Mouse (Mus musculus): ENCODE results near the gene Zfp426. TPM values are rescaled to one million over a fixed set of nuclear protein-coding genes. Genes with fewer than 3 reads are reported as not detected.

Zfp426 gene
- polyA plus RNA-seq (2014; fragmentation: Nextera tagmentation; extraction: Ambion mirVana): 14.9 and 15.3 TPM in 2 replicates

DNA sequence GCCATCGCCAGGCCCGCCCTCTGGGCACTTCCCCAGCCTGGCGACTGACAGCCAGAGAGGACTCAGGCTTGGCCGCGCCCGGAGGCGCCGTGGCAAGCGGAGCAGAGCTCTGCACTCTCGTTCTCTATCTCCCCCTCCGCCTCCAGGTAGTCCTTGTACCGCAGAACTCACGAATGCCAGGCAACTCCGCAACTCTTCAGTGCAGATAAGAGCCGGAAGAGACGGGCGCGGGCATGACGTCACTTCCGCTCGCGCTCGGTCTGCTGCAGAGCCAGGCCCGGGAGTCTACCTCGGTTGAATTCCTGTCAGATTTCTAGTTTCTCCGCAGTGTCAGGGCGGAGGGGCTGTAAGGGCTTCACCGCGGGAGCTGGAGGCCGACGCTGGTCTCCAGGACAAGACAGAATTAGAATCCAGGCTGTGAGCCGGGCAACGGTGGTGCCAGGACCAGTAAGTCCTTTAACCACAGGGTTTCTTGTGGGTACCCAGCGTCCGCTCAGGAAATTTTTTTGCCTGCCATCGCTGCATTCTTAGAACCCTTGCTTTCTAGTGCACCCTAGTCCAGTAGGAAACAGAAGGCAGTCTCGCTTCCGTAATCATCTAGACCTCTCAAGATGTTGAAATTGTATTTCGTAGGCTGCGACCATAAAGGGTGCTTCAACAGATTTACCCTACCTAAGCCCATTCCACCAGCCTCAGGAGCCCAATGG is at the start of gene Zfp426:
Zfp426 (minus strand) TSS at position 220 of the 707 bp plus-strand sequence.
- Histone ChIP-seq H3K4me1 (replicated peaks; ENCODE audit: control insufficient read depth, insufficient read depth, low read length) (peaks cover 6% of the 10 kb centered on the region), H3K9ac (ENCODE audit: low read depth, low read length) (peak within 1 kb of the TSS; percentile 87), H3K27ac (ENCODE audit: low read depth, low read length) (peak within 1 kb of the TSS; percentile 96), H3K27me3 (replicated peaks; ENCODE audit: control insufficient read depth, insufficient read depth, low read length) (no peaks in the 10 kb centered on the region), H3K36me3 (ENCODE audit: control insufficient read depth, insufficient read depth, low read length) (no peaks in the 10 kb centered on the region; the same call in 1 of the 2 replicates), H3K4me3 (ENCODE audit: low read depth, low read length) (peak within 1 kb of the TSS; percentile 86), H3K4me2 (peak within 1 kb of the TSS; percentile 80), H3K9me3 (ENCODE audit: control insufficient read depth, low read length) (no peaks in the 10 kb centered on the region)
- WGBS: under 1% methylated on average over 40 of the region's 40 CpGs
- peak; percentile 97 for ATAC-seq (replicated peaks; ENCODE audit: low FRiP score)
- DNase-seq (ENCODE audit: low spot score): peak; percentile 93

DNA sequence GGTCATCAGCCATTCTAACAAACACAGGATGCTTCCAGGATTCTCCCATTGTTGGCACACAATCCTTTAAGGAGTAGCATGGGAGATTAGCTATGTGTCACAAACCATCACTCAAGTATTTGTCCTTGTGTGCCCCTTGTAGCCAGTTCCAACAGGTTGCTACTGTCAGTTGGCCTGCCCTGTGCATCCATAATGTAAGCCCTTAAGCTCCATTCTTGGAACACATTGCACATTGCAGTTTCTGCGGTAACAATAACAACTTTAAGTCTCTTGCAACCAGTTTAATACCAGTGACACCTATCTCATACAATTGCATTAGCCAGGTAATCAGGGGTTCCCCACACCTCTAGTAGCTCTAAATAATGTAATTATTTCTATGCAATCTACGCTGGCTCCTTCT is 44.1 kb upstream of the Zfp426 start:
- no peaks in the 10 kb centered on the region for H3K27me3 ChIP-seq (replicated peaks; ENCODE audit: control insufficient read depth, insufficient read depth, low read length)
- H3K4me1 ChIP-seq (replicated peaks; ENCODE audit: control insufficient read depth, insufficient read depth, low read length): no peaks in the 10 kb centered on the region
- no peak overlapping the region for H3K4me2 ChIP-seq
- H3K9me3 ChIP-seq (ENCODE audit: control insufficient read depth, low read length): no peaks in the 10 kb centered on the region
- H3K36me3 ChIP-seq (ENCODE audit: control insufficient read depth, insufficient read depth, low read length): no peaks in the 10 kb centered on the region
- no peak overlapping the region for H3K9ac ChIP-seq (ENCODE audit: low read depth, low read length)
- no peak for DNase-seq (ENCODE audit: low spot score)
- ATAC-seq (replicated peaks; ENCODE audit: low FRiP score): no peak
- H3K4me3 ChIP-seq (ENCODE audit: low read depth, low read length): no peak overlapping the region
- 81% methylated on average over 2 of the region's 2 CpGs for WGBS
- no peak overlapping the region for H3K27ac ChIP-seq (ENCODE audit: low read depth, low read length)

DNA sequence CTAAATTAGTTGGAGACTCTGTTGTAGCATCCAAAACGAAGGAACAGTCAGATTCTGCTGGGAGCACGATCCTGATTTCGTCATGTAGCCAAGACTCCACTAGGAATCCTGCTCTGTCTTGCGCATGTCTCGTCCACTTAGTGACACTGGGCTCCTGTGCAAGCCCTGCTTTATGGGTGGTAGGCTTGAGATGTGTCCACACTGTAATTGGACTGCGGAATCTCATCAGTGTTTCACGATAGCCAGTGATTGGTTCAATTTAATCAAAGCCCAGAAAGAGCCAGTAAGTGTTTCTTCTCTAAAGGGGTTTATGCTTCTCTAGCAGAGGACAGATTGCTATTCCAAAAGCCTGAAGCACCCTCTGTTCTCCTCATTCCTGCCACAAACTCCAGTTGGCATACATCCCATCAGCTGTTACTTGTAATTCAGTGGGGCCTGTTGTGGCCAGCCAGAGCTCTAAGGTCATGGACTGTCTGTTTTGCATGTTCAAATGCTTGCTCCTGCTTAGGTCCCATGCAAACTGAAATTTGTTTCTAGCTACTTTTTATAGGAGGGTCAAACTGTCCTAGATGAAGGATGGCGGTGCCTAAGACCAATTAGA is 41.9 kb upstream of the Zfp426 start:
- Histone ChIP-seq H3K27ac (ENCODE audit: low read depth, low read length) (no peak overlapping the region), H3K4me3 (ENCODE audit: low read depth, low read length) (no peak overlapping the region), H3K27me3 (replicated peaks; ENCODE audit: control insufficient read depth, insufficient read depth, low read length) (no peaks in the 10 kb centered on the region), H3K9me3 (ENCODE audit: control insufficient read depth, low read length) (no peaks in the 10 kb centered on the region), H3K4me2 (no peak overlapping the region), H3K4me1 (replicated peaks; ENCODE audit: control insufficient read depth, insufficient read depth, low read length) (no peaks in the 10 kb centered on the region), H3K36me3 (ENCODE audit: control insufficient read depth, insufficient read depth, low read length) (no peaks in the 10 kb centered on the region), H3K9ac (ENCODE audit: low read depth, low read length) (no peak overlapping the region)
- DNase-seq (ENCODE audit: low spot score): no peak
- ATAC-seq (replicated peaks; ENCODE audit: low FRiP score): no peak
- 75% methylated on average over 8 of the region's 8 CpGs for WGBS

DNA sequence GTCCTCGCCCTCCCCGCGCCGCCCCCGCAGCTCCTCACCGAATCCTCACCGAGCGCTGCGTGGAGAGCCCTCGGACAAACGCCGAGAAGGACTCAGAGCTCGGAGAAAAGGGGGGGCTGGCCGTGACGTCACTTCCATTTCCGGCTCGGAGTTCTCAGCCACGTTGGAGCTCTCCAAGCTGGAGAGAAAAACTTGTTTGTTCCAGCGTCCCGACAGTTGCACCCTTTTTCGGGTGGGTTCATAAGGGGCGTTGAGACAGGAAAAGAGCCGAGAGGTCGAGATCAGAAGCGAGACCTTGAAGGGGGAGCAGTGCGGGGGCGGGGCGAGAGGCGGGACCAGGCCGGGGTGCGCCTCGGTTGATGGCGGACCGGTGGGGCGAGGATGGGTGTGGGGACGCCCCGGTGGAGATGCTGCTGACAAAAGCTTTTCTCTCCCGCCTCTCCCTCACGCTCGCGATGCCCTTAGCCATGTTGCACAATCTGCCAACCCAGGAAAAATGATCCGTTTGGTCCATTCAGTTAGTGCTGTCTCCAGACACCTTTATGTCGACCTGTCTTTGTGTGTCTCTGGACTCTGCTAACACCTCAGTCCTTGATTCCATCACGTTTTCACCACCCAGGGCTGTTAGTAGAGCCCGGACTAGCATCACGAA is 28.9 kb upstream of the Zfp426 start, which contains the start of gene Zfp266:
Zfp266 (minus strand) TSS at position 112 of the 652 bp plus-strand sequence.
- no peaks in the 10 kb centered on the region for H3K9me3 ChIP-seq (ENCODE audit: control insufficient read depth, low read length)
- H3K9ac ChIP-seq (ENCODE audit: low read depth, low read length): peak within 1 kb of the TSS; percentile 91
- WGBS: under 1% methylated on average over 46 of the region's 46 CpGs
- H3K36me3 ChIP-seq (ENCODE audit: control insufficient read depth, insufficient read depth, low read length): no peaks in the 10 kb centered on the region; the same call in 1 of the 2 replicates
- H3K4me3 ChIP-seq (ENCODE audit: low read depth, low read length): peak within 1 kb of the TSS; percentile 75
- peak within 1 kb of the TSS; percentile 88 for H3K4me2 ChIP-seq
- peak within 1 kb of the TSS; percentile 91 for H3K27ac ChIP-seq (ENCODE audit: low read depth, low read length)
- H3K27me3 ChIP-seq (replicated peaks; ENCODE audit: control insufficient read depth, insufficient read depth, low read length): no peaks in the 10 kb centered on the region
- DNase-seq (ENCODE audit: low spot score) (peak; percentile 92), ATAC-seq (replicated peaks; ENCODE audit: low FRiP score) (peak; percentile 89)
- peaks cover 6% of the 10 kb centered on the region for H3K4me1 ChIP-seq (replicated peaks; ENCODE audit: control insufficient read depth, insufficient read depth, low read length)

DNA sequence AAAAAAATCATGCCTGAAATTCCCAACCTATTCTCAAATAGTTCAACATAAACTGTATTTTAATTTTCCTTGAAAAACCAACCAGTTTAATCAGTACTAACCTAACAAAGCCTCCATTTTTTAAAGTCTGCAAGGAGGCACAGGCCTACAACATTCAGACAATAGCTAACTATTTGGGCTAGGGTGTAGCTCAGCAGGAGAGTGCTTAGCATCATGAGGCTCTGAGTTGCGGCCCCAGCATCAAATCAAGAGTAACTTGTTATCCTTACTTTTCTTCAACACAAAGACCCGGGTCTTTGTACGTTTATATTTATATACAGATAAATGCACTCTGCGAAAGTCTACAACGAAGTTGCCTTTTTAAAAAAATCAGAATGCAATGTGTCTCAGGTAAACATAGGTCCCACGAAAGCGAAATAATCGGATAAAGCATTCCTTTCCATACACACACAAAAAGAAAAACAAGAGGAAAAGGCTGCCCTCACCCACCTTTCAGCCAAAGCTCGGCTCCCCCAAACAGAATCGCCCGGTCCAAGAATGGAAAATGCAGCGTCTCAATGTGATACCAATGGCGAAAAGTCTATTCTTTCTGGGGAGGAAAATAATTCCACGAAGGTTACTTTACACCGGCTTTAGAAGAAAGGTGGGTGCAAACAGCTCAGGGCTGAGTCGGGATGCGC is 28.1 kb upstream of the Zfp426 start:
- WGBS: under 1% methylated on average over 17 of the region's 17 CpGs
- ATAC-seq (replicated peaks; ENCODE audit: low FRiP score) (no peak), DNase-seq (ENCODE audit: low spot score) (no peak)
- H3K27ac ChIP-seq (ENCODE audit: low read depth, low read length): peak overlapping the region; percentile 91
- no peaks in the 10 kb centered on the region; the same call in 1 of the 2 replicates for H3K36me3 ChIP-seq (ENCODE audit: control insufficient read depth, insufficient read depth, low read length)
- H3K27me3 ChIP-seq (replicated peaks; ENCODE audit: control insufficient read depth, insufficient read depth, low read length): no peaks in the 10 kb centered on the region
- no peaks in the 10 kb centered on the region for H3K9me3 ChIP-seq (ENCODE audit: control insufficient read depth, low read length)
- H3K9ac ChIP-seq (ENCODE audit: low read depth, low read length): peak overlapping the region; percentile 91
- H3K4me1 ChIP-seq (replicated peaks; ENCODE audit: control insufficient read depth, insufficient read depth, low read length): peaks cover 6% of the 10 kb centered on the region
- H3K4me3 ChIP-seq (ENCODE audit: low read depth, low read length): peak overlapping the region; percentile 75
- peak overlapping the region; percentile 88 for H3K4me2 ChIP-seq

DNA sequence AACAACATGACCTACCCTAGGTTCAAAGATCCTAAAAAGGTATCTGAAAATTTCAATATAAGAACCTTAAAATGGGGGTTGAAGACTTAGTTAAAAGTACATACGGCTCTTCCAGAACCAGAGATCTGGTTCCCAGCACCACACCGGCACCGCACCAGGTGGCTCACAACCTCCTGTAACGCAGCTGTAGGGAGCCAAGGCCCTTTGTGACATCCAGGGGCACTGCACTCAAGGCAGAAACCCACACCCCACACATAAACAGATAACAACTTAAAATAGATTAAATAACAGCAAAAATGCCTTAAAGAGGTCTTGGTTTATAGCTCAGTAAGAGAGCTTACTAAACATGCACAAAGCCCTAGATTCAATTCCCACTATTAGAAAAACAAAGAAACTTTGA is 27.4 kb upstream of the Zfp426 start:
- DNase-seq (ENCODE audit: low spot score) (no peak), ATAC-seq (replicated peaks; ENCODE audit: low FRiP score) (no peak)
- H3K4me1 ChIP-seq (replicated peaks; ENCODE audit: control insufficient read depth, insufficient read depth, low read length): peaks cover 6% of the 10 kb centered on the region
- no peak overlapping the region for H3K27ac ChIP-seq (ENCODE audit: low read depth, low read length)
- H3K9ac ChIP-seq (ENCODE audit: low read depth, low read length): no peak overlapping the region
- 29% methylated on average over 4 of the region's 4 CpGs for WGBS
- no peaks in the 10 kb centered on the region; the same call in 1 of the 2 replicates for H3K36me3 ChIP-seq (ENCODE audit: control insufficient read depth, insufficient read depth, low read length)
- H3K9me3 ChIP-seq (ENCODE audit: control insufficient read depth, low read length): no peaks in the 10 kb centered on the region
- H3K27me3 ChIP-seq (replicated peaks; ENCODE audit: control insufficient read depth, insufficient read depth, low read length): no peaks in the 10 kb centered on the region
- H3K4me2 ChIP-seq: peak overlapping the region; percentile 73
- peak overlapping the region; percentile 47 for H3K4me3 ChIP-seq (ENCODE audit: low read depth, low read length)

DNA sequence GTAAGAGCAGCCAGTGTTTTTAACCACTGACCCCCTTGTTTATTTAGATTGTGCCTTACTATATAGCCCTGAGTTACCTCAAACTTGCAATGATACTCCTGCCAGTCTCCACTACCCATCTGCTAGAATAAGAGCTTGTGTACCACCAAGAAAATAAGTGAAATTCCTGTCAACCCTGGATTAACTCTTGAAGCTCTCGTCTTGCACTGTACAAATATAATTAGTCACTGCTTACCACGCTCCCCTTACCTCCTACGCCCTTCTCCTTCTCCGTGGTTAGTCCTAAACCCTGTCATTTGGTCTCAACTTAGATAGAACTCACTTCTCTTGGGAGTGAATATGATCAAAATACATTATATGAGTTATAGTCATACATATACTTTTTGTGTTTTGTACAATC is 26.2 kb upstream of the Zfp426 start:
- no peak overlapping the region for H3K9ac ChIP-seq (ENCODE audit: low read depth, low read length)
- WGBS: 80% methylated on average over 4 of the region's 4 CpGs
- peaks cover 11% of the 10 kb centered on the region for H3K4me1 ChIP-seq (replicated peaks; ENCODE audit: control insufficient read depth, insufficient read depth, low read length)
- no peaks in the 10 kb centered on the region for H3K9me3 ChIP-seq (ENCODE audit: control insufficient read depth, low read length)
- H3K4me3 ChIP-seq (ENCODE audit: low read depth, low read length): no peak overlapping the region
- no peak overlapping the region for H3K4me2 ChIP-seq
- no peak for ATAC-seq (replicated peaks; ENCODE audit: low FRiP score)
- H3K27me3 ChIP-seq (replicated peaks; ENCODE audit: control insufficient read depth, insufficient read depth, low read length): no peaks in the 10 kb centered on the region
- no peaks in the 10 kb centered on the region; the same call in 1 of the 2 replicates for H3K36me3 ChIP-seq (ENCODE audit: control insufficient read depth, insufficient read depth, low read length)
- DNase-seq (ENCODE audit: low spot score): no peak
- H3K27ac ChIP-seq (ENCODE audit: low read depth, low read length): no peak overlapping the region

DNA sequence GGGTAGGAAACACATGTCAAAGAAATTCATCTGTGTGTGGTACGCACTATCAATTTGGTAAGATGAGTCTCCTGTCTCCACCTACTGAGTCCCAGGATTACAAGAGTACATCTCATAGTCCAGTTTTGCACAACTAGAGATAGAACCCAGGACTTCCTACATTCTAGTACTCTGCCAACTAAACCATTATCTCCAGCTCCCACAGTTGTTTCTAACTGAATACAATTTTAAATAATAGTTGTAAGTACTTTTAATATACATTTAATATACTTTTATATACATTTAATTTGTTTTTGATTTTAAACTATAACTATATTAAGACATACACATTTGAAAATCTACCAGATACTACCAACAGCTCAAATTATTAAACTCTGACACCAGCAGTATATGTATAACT is 25.2 kb upstream of the Zfp426 start:
- H3K27me3 ChIP-seq (replicated peaks; ENCODE audit: control insufficient read depth, insufficient read depth, low read length): no peaks in the 10 kb centered on the region
- H3K36me3 ChIP-seq (ENCODE audit: control insufficient read depth, insufficient read depth, low read length): peaks cover 3% of the 10 kb centered on the region; the same call in 1 of the 2 replicates
- H3K9me3 ChIP-seq (ENCODE audit: control insufficient read depth, low read length): no peaks in the 10 kb centered on the region
- no peak for DNase-seq (ENCODE audit: low spot score)
- no peak overlapping the region for H3K27ac ChIP-seq (ENCODE audit: low read depth, low read length)
- H3K4me1 ChIP-seq (replicated peaks; ENCODE audit: control insufficient read depth, insufficient read depth, low read length): peaks cover 17% of the 10 kb centered on the region
- H3K4me3 ChIP-seq (ENCODE audit: low read depth, low read length): no peak overlapping the region
- no peak overlapping the region for H3K4me2 ChIP-seq
- ATAC-seq (replicated peaks; ENCODE audit: low FRiP score): no peak
- WGBS: 93% methylated on average over 1 of the region's 1 CpGs
- no peak overlapping the region for H3K9ac ChIP-seq (ENCODE audit: low read depth, low read length)

All from liver, embryonic 11.5 days (tissue).